Mouse (Mus musculus) cerebellum, adult 2 months (tissue): ENCODE measurements at regions not wholly inside any gene's neighbourhood (a gene's known extent, or its start where the extent isn't known, plus 50 kb on each side); places are given as distances from the start of the nearest gene placed in this dataset.

Source experiments
- CTCF ChIP-seq: fragments of 200-500 bp; IDR thresholded peaks from 2 replicates; pipeline ENCODE4 v1.5.1; 2011; ENCODE audit warnings: low read depth, mild to moderate bottlenecking, control low read depth, low read length, moderate library complexity, borderline replicate concordance; ENCODE audit not compliant: insufficient read depth
- POLR2A ChIP-seq: fragments of 200-500 bp; IDR thresholded peaks from 2 replicates; pipeline ENCODE4 v1.6.1; 2011; ENCODE audit warnings: low read length, control low read depth, borderline replicate concordance; ENCODE audit not compliant: insufficient read depth

- TF ChIP-seq CTCF (no peak), POLR2A (no peak)
Observed at GRCm38 (mm10) chr3:77653881-77654280, 1579.8 kb downstream of the Fstl5 start.
